In genomic region chr11:77150806-77151205, GRCm38 (mm10) we compare ENCODE assay signal across 20 mouse cellular contexts.
"Had no signal": no experiment of that assay in that cellular context is flagged by ENCODE, and none has a peak within 500 bp of the region (broad histone marks: within the 10 kb centered on the region; RNA-seq: fewer than 3 reads in every experiment).

No protein-coding gene starts in this region.

- H3K9me3 ChIP-seq: heart, embryonic 15.5 days; hindbrain, embryonic 12.5 days; intestine, embryonic 15.5 days; liver, embryonic 13.5 days had no signal

- H3K36me3 ChIP-seq: heart, embryonic 13.5 days; heart, embryonic 15.5 days; hindbrain, embryonic 10.5 days; hindbrain, embryonic 12.5 days; intestine, embryonic 15.5 days; limb, embryonic 10.5 days; limb, embryonic 12.5 days; liver, embryonic 13.5 days had no signal

- H3K4me1 ChIP-seq: heart, embryonic 13.5 days; heart, embryonic 15.5 days; hindbrain, embryonic 10.5 days; hindbrain, embryonic 12.5 days; intestine, embryonic 15.5 days; limb, embryonic 10.5 days; limb, embryonic 12.5 days; liver, embryonic 13.5 days had no signal

- H3K4me3 ChIP-seq: gastrocnemius, adult 2 months; heart, adult 2 months; heart, embryonic 13.5 days; heart, embryonic 15.5 days; hindbrain, embryonic 10.5 days; hindbrain, embryonic 12.5 days; intestine, embryonic 15.5 days; layer of hippocampus, adult 2 months; left cerebral cortex, adult 2 months; limb, embryonic 10.5 days; limb, embryonic 12.5 days; liver, embryonic 13.5 days had no signal

- H3K27me3 ChIP-seq: heart, embryonic 13.5 days; heart, embryonic 15.5 days; hindbrain, embryonic 12.5 days; intestine, embryonic 15.5 days; limb, embryonic 12.5 days; liver, embryonic 13.5 days had no signal

- DNase-seq: gastrocnemius, adult 2 months; gastrocnemius, postnatal 10 days; gastrocnemius, postnatal 25 days; heart, postnatal 4 days; kidney, adult 18-20 months; kidney, adult 8-10 months; kidney, postnatal 10 days; kidney, postnatal 25 days; liver; liver, embryonic 13.5 days had no signal
